Mouse (Mus musculus) G1E (cell line): Measurements from ENCODE around the gene Slc34a2. TPM values are rescaled to one million over a fixed set of nuclear protein-coding genes. Genes with fewer than 3 reads are reported as not detected.

Experiments used
- ATAC-seq: 2 replicates; pipeline ENCODE4 v1.8.0; 2016; ENCODE audit warnings: mild to moderate bottlenecking; ENCODE audit not compliant: insufficient number of reproducible peaks, poor library complexity, low FRiP score, severe bottlenecking; ENCODE audit errors: extremely low read depth
- DNase-seq: peaks from one replicate; pipeline ENCODE4 v3.0.0; 2012; ENCODE audit warnings: low spot score
- H3K27me3 ChIP-seq: 2 replicates; pipeline ENCODE4 v1.6.1; 2012; ENCODE audit warnings: mild to moderate bottlenecking, low read length, inconsistent platforms; ENCODE audit not compliant: insufficient read depth
- H3K36me3 ChIP-seq: replicated peaks from 2 replicates; pipeline ENCODE3; 2012; ENCODE audit warnings: mild to moderate bottlenecking, inconsistent platforms
- H3K4me1 ChIP-seq: 2 replicates; pipeline ENCODE4 v1.6.1; 2012; ENCODE audit warnings: low read depth, low read length, inconsistent platforms, mixed read lengths; ENCODE audit not compliant: insufficient read depth
- H3K4me3 ChIP-seq: 2 replicates; pipeline ENCODE4 v1.5.1; 2012; ENCODE audit warnings: low read depth, mild to moderate bottlenecking, inconsistent platforms, low read length, moderate library complexity, mixed read lengths
- H3K9me3 ChIP-seq: replicated peaks from 2 replicates; pipeline ENCODE4 v1.6.1; 2012; ENCODE audit warnings: inconsistent platforms
- CTCF ChIP-seq: IDR thresholded peaks from 2 replicates; pipeline ENCODE4 v1.5.1; 2012; ENCODE audit warnings: low read depth, low read length, inconsistent platforms, mixed read lengths
- GATA1 ChIP-seq: IDR thresholded peaks from 2 replicates; pipeline ENCODE4 v1.6.1; 2012; ENCODE audit warnings: borderline replicate concordance, low read length, inconsistent platforms, mixed read lengths
- GATA2 ChIP-seq: IDR thresholded peaks from 2 replicates; pipeline ENCODE4 v1.6.1; 2012; ENCODE audit warnings: low read depth, low read length, inconsistent platforms, borderline replicate concordance
- POLR2AphosphoS5 ChIP-seq: IDR thresholded peaks from 2 replicates; pipeline ENCODE4 v1.6.1; 2012; ENCODE audit warnings: low read depth, low read length, inconsistent platforms; ENCODE audit not compliant: insufficient replicate concordance
- TAL1 ChIP-seq: conservative IDR thresholded peaks from 2 replicates; pipeline ENCODE4 v1.6.1; 2012; ENCODE audit warnings: low read depth, low read length, inconsistent platforms, mixed read lengths
- polyA plus RNA-seq: library from polyadenylated mRNA; stranded (reverse); fragments of >175 nt; gene quantifications from 2 replicates; pipeline ENCODE4 v1.2.3, GENCODE M21; 2012
- total RNA-seq, 2 experiments: library from RNA; stranded (forward) in 1 of 2; stranded (reverse) in 1 of 2; fragments of 200-1000 nt in 1 of 2; fragments of >200 nt in 1 of 2; fragmentation: Nextera tagmentation in 1 of 2; gene quantifications; 2 replicates each; pipeline ENCODE4 v1.2.3; 2014 to 2017

The Slc34a2 gene
- total and polyA plus RNA-seq, 3 experiments = 0.11 TPM; not detected in 2

GRCm38 (mm10) chr5:52996601-52997000, 41.3 kb upstream of the Slc34a2 start:
- Histone ChIP-seq H3K4me3 (no peak overlapping the region), H3K36me3 (no peaks in the 10 kb centered on the region), H3K9me3 (peaks cover 16% of the 10 kb centered on the region), H3K4me1 (no peaks in the 10 kb centered on the region), H3K27me3 (no peaks in the 10 kb centered on the region)
- TF ChIP-seq GATA1 = no peak
- TF ChIP-seq GATA2 = no peak
- TF ChIP-seq CTCF = no peak
- no peak for TF ChIP-seq POLR2AphosphoS5
- no peak for TF ChIP-seq TAL1
- DNase-seq (no peak), ATAC-seq (no peak)

- no peaks in the 10 kb centered on the region for H3K27me3 ChIP-seq
- ATAC-seq (no peak), DNase-seq (no peak)
- peaks cover 15% of the 10 kb centered on the region for H3K9me3 ChIP-seq
- no peak overlapping the region for H3K4me3 ChIP-seq
- no peaks in the 10 kb centered on the region for H3K36me3 ChIP-seq
- TF ChIP-seq POLR2AphosphoS5 (no peak), TAL1 (no peak), GATA1 (no peak), GATA2 (no peak), CTCF (no peak)
- H3K4me1 ChIP-seq = no peaks in the 10 kb centered on the region
Measured at GRCm38 (mm10) chr5:52997032-52997431, 40.8 kb upstream of the Slc34a2 start.

GRCm38 (mm10) chr5:52998097-52998760, 39.7 kb upstream of the Slc34a2 start:
- Histone ChIP-seq H3K4me3 (no peak overlapping the region), H3K4me1 (no peaks in the 10 kb centered on the region), H3K36me3 (no peaks in the 10 kb centered on the region), H3K27me3 (no peaks in the 10 kb centered on the region), H3K9me3 (peaks cover 18% of the 10 kb centered on the region)
- DNase-seq (no peak), ATAC-seq (no peak)
- TF ChIP-seq GATA2 (no peak), GATA1 (no peak), TAL1 (no peak), CTCF (no peak), POLR2AphosphoS5 (no peak)

GRCm38 (mm10) chr5:53000169-53000872, 37.6 kb upstream of the Slc34a2 start:
- Histone ChIP-seq H3K9me3 (peaks cover 20% of the 10 kb centered on the region), H3K36me3 (no peaks in the 10 kb centered on the region), H3K4me3 (no peak overlapping the region), H3K4me1 (no peaks in the 10 kb centered on the region), H3K27me3 (no peaks in the 10 kb centered on the region)
- ATAC-seq = no peak
- DNase-seq = no peak
- TF ChIP-seq CTCF = no peak

- Histone ChIP-seq H3K27me3 (no peaks in the 10 kb centered on the region), H3K4me1 (no peaks in the 10 kb centered on the region), H3K4me3 (no peak overlapping the region), H3K9me3 (peaks cover 9% of the 10 kb centered on the region), H3K36me3 (no peaks in the 10 kb centered on the region)
- DNase-seq (no peak), ATAC-seq (no peak)
- TF ChIP-seq GATA1 (no peak), GATA2 (no peak), CTCF (no peak), POLR2AphosphoS5 (no peak), TAL1 (no peak)
Measured at GRCm38 (mm10) chr5:53002599-53003203, 35.2 kb upstream of the Slc34a2 start.

GRCm38 (mm10) chr5:53003495-53003894, 34.4 kb upstream of the Slc34a2 start:
- Histone ChIP-seq H3K36me3 (no peaks in the 10 kb centered on the region), H3K4me3 (no peak overlapping the region), H3K27me3 (no peaks in the 10 kb centered on the region), H3K4me1 (no peaks in the 10 kb centered on the region), H3K9me3 (peaks cover 5% of the 10 kb centered on the region)
- no peak for TF ChIP-seq GATA2
- no peak for TF ChIP-seq POLR2AphosphoS5
- TF ChIP-seq TAL1 = no peak
- TF ChIP-seq CTCF = no peak
- no peak for TF ChIP-seq GATA1
- ATAC-seq (no peak), DNase-seq (no peak)
